Mouse (Mus musculus) spleen, postnatal 10 days (tissue): ENCODE measurements around the gene Bicral.

ENCODE experiments used
- DNase-seq, 2 experiments: peaks; one replicate each; pipeline ENCODE4 v3.0.0; 2021 to 2022; ENCODE audit warnings: low spot score in 2 of 2

Bicral gene

GRCm38 (mm10) chr17:46751794-46752556, 106.3 kb downstream of the Bicral start, which contains the start of gene Cnpy3:
TSS of gene Cnpy3 (minus strand) at chr17:46752214.
- peak; percentile 89 to 98 for DNase-seq

DNA sequence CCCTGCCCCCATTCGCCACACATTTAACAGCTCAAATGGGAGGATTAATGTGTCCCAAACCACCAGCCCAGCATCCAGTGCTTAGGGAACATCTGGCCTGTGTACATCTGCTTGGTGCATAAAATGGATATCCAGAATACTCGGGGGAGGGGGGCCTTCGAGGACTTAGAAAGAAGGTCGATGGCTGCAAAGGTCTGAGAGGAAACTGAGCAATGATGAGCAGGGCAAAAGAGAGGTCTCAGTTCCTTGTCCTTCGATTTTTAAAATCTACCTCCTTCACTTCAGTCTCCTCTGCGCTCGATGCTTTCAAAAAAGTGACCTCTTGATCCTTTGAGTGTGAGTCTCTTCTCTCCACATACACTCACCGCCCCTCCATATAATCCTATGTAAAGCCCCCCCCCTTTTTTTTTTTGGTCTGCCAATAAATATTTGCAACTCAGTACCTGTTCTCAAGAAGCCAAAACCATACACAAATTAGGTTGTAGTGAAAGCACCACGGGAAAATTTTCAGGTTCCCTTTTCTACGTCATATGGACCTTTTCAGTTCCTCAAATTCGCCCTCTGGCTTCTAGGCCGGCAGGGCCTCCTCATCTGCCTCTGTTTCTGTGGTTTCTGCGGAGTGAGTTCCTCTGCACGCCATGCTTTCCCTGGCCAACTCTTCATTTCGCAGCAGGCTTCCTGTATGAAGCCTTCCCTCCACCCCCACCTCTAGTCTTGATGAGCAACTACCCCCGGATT, 107.1 kb downstream of the Bicral start:
- no peak for DNase-seq

GRCm38 (mm10) chr17:46750580-46750979, 107.7 kb downstream of the Bicral start:
- no peak for DNase-seq

DNA sequence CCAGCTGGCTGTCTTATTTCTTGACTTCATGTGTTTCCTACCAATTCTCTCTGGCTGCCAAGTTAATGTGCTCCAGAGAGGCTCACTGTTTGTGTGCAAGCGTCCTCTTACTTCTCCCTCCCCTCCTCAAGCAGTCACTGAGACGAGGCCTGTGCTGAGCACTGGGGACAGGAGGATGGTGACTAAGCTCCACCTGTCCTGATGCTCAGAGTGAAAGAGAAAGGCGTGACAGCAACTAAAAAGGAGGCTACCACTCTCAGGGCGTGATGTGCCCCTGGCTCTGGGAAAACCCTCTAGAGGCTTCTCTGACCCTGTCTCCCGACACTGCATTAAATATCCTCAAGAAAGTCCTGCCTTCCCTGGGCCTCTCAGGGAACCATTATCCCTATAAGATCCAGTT, 109.0 kb downstream of the Bicral start:
- no peak for DNase-seq
